Mouse (Mus musculus) neutrophil, adult 59 days (primary cell): ENCODE data around the gene Gm49393. TPM values are rescaled to one million over a fixed set of nuclear protein-coding genes. Genes with fewer than 3 reads are reported as not detected.

Source experiments
- total RNA-seq, 2 experiments: library from RNA; stranded (reverse); gene quantifications; 1 replicate in 1 of 2; 2 replicates in 1 of 2; pipeline ENCODE4 v1.2.4; 2023

Gm49393 gene
- total RNA-seq: not detected

DNA sequence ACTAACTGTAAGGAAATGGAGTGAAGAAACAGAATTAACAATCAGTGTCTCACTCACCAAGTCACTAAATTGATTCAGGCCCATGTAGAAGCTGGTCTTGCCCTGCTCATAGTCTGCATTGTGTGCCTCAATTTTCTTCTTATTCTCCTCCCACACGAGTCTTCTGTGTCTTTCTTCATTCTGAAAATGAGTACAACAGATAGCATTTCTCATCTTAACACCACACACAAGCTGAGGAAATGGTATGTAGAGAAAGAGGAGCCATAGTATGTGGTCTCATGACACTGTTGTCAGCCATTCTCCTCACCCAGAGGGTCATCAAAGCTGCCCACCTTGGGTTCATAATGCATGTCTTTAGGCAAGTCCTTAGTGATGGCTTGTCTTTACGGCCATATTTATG lies at the start of gene Gm49393:
TSS of gene Gm49393 (minus strand) at position 101 of the 400 bp plus-strand sequence.

DNA sequence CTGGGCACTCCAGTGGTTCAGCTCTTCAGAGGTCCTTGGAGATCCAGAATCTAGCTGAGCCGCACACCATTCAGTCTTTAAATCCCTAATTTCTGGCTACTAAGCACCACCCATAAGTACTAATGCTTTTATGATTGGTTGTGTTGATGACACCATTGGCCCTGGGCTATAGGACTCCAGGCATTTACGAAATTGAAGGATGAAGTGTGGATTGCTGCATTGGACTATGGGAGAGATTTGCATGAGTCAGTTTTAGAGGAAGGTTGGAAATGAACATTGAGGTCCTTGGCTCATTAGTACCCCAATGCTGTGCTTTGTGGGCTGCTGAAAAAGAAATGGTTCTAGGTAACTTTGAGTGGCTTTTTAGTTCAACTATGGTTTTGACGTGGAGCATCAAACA lies 6.5 kb upstream of the Gm49393 start, which contains the start of gene Tpbpa:
TSS of gene Tpbpa (minus strand) at position 101 of the 400 bp plus-strand sequence.

DNA sequence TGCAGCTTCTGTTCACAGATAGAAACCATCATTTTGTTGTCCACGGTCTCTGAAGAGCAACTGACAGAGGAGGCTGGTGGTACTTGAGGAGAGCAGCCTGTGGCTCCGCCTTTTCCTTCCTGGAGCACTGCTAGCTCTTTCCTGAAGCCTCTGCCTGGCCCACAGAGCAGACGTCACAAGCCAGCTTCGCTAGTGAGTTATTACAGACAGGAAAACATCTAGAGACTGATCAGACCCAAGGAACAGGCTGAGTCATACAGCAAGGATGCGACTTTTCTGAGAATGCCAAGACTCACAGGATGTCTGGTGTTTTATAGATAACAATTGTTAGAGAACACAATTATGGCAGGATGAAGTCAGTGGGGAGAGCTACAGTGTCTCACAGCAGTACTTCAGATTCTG lies 1.1 kb upstream of the Gm49393 start, which contains the start of the genes Gm49391 and Ctla2a:
TSS of gene Gm49391 (minus strand) at position 72 of the 402 bp plus-strand sequence.
TSS of gene Ctla2a (minus strand) at position 126 of the 402 bp plus-strand sequence.

DNA sequence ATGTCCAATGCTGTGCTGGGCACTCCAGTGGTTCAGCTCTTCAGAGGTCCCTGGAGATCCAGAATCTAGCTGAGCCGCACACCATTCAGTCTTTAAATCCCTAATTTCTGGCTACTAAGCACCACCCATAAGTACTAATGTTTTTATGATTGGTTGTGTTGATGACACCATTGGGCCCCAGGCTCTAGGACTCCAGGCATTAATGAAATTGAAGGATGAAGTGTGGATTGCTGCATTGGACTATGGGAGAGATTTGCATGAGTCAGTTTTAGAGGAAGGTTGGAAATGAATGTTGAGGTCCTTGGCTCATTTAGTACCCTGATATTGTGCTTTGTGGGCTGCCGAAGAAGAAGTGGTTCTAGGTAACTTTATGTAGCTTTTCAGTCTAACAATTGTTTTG lies 30.6 kb downstream of the Gm49393 start, which contains the start of gene Tpbpb:
TSS of gene Tpbpb (minus strand) at position 101 of the 400 bp plus-strand sequence.

DNA sequence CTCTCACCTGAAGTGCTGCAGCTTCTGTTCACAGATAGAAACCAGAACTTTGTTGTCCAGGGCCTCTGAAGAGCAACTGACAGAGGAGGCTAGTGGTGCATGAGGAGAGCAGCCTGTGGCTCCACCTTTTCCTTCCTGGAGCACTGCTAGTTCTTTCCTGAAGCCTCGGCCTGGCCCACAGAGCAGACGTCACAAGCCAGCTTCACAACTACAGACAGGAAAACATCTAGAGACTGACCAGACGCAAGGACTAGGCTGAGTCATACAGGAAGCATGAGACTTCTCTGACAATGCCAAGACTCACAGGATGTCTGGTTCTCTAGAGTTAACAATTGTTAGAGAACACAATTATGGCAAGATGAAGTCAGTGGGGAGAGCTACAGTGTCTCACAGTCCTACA lies 38.1 kb downstream of the Gm49393 start, which contains the start of gene Ctla2b:
TSS of gene Ctla2b (minus strand) at position 120 of the 400 bp plus-strand sequence.

DNA sequence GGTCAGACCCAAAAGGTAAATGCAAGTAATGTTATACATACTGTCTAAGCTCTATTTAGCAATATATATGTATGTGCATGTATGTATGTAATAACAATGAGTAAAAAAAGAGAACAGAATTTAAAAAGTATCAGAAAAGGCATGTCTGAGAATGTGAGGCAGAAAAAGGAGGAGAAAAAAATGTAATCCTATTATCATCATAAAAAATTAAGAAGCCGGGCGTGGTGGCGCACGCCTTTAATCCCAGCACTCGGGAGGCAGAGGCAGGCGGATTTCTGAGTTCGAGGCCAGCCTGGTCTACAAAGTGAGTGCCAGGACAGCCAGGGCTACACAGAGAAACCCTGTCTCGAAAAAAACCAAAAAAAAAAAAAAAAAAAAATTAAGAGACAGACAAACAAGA lies 38.6 kb downstream of the Gm49393 start, which contains the start of gene Gm49392:
TSS of gene Gm49392 (minus strand) at position 101 of the 400 bp plus-strand sequence.

DNA sequence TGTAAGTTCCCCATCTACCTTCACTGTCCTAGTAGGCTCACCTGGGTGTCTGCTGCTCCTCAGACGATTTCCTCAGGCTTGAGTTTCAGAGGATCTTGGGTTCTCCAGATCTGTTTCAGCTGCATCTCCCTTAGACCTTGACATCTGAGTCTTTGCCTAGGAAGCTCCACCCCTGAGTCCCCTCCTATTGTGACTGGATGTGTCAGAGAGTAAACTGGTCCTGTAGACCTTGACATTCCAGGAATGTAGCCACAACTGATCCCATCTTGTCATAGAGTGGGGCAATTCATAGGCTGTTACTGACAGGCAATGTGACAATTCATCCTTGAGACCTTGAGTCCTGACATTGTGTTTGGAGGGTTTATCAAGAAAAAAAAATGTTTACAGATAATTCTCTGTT lies 71.1 kb downstream of the Gm49393 start, which contains the start of gene 4930486L24Rik:
TSS of gene 4930486L24Rik (minus strand) at position 195 of the 400 bp plus-strand sequence.

Other genes with a start within 250 kb of the Gm49393 start
- gene BC051665, start 149.2 kb downstream of the Gm49393 start, total RNA-seq: not detected
- not detected for gene Ctsll3, start 132.7 kb downstream of the Gm49393 start, total RNA-seq
- gene 4930486L24Rik, start 71.1 kb downstream of the Gm49393 start, total RNA-seq: not detected
- gene Gm49392, start 38.7 kb downstream of the Gm49393 start, total RNA-seq: not detected
- gene Ctla2b, start 38.1 kb downstream of the Gm49393 start, total RNA-seq: under 1 TPM in 1 of 2 experiments, not detected in 1; 0.46 TPM
- not detected for gene Tpbpb, start 30.7 kb downstream of the Gm49393 start, total RNA-seq
- gene Gm49391, start 981 bp upstream of the Gm49393 start, total RNA-seq: not detected
- gene Ctla2a, start 1.0 kb upstream of the Gm49393 start, total RNA-seq: 1 to 10 TPM in 1 of 2 experiments, under 1 TPM in 1; 0.71 to 1.8 TPM
- gene Tpbpa, start 6.4 kb upstream of the Gm49393 start, total RNA-seq: not detected
- gene Ctsj, start 70.4 kb upstream of the Gm49393 start, total RNA-seq: not detected
- gene Ctsq, start 105.0 kb upstream of the Gm49393 start, total RNA-seq: not detected
- gene Ctsr, start 228.7 kb upstream of the Gm49393 start, total RNA-seq: not detected